ENCODE assay signal across 9 mouse cellular contexts in genomic region chr19:59076131-59076530, GRCm38 (mm10). TPM values are rescaled to one million over a fixed set of nuclear protein-coding genes. Genes with fewer than 3 reads are reported as not detected.
DNase-seq lines count a peak whose midpoint lies in the region; ATAC-seq lines count a peak whose summit lies in the region.
"Had no signal": no experiment of that assay in that cellular context is flagged by ENCODE, and none has a peak within 500 bp of the region (broad histone marks: within the 10 kb centered on the region; RNA-seq: fewer than 3 reads in every experiment).

No protein-coding gene starts in this region.

- no peaks in the 10 kb centered on the region for H3K9me3 ChIP-seq in forebrain, embryonic 14.5 days (replicated peaks; ENCODE audit: control insufficient read depth, low read length)
- H3K9me3 ChIP-seq in midbrain, embryonic 12.5 days, result no peaks in the 10 kb centered on the region
- H3K9me3 ChIP-seq: limb, embryonic 15.5 days had no signal

- H3K4me1 ChIP-seq in forebrain, embryonic 14.5 days (ENCODE audit: control insufficient read depth, insufficient read depth, low read length), result peaks cover 18% of the 10 kb centered on the region
- H3K4me1 ChIP-seq in midbrain, embryonic 12.5 days, result peaks cover 11% of the 10 kb centered on the region

- no peaks in the 10 kb centered on the region for H3K36me3 ChIP-seq in forebrain, embryonic 14.5 days (ENCODE audit: control insufficient read depth, insufficient read depth, low read length)
- no peaks in the 10 kb centered on the region for H3K36me3 ChIP-seq in midbrain, embryonic 12.5 days
- H3K36me3 ChIP-seq: limb, embryonic 15.5 days had no signal

- peak; percentile 88 for DNase-seq in heart, adult 11 months
- DNase-seq in heart, postnatal 4 days, result no peak
- DNase-seq in MN1 (ENCODE audit: low spot score), result peak; percentile 76
- DNase-seq in forebrain, embryonic 14.5 days (ENCODE audit: low spot score), result no peak
- DNase-seq in embryo, embryonic 9.5 days (ENCODE audit: extremely low spot score), result no peak
- no peak for DNase-seq in thymus, postnatal 4 days

- peak overlapping the region; percentile 95 for H3K4me2 ChIP-seq in forebrain, embryonic 14.5 days (ENCODE audit: low read length)
- H3K4me2 ChIP-seq in midbrain, embryonic 12.5 days (replicated peaks), result peak overlapping the region; percentile 99

- peak overlapping the region; percentile 73 for H3K4me3 ChIP-seq in forebrain, embryonic 14.5 days (ENCODE audit: low read depth, low read length)
- H3K4me3 ChIP-seq in midbrain, embryonic 12.5 days, result peak overlapping the region; percentile 72

- H3K27me3 ChIP-seq in forebrain, embryonic 14.5 days (replicated peaks; ENCODE audit: control insufficient read depth, insufficient read depth, low read length), result peaks cover 3% of the 10 kb centered on the region
- peaks cover 48% of the 10 kb centered on the region for H3K27me3 ChIP-seq in midbrain, embryonic 12.5 days

- WGBS in forebrain, embryonic 14.5 days, result 19% methylated on average over 5 of the region's 5 CpGs
- WGBS in midbrain, embryonic 12.5 days, result 23% methylated on average over 5 of the region's 5 CpGs

- H3K27ac ChIP-seq in forebrain, embryonic 14.5 days (ENCODE audit: low read depth, low read length), result no peak overlapping the region
- no peak overlapping the region for H3K27ac ChIP-seq in midbrain, embryonic 12.5 days (replicated peaks)
- H3K27ac ChIP-seq: limb, embryonic 15.5 days had no signal

- peak overlapping the region; percentile 83; the same call in 1 of the 2 replicates for H3K9ac ChIP-seq in forebrain, embryonic 14.5 days (ENCODE audit: low read length)
- no peak overlapping the region for H3K9ac ChIP-seq in midbrain, embryonic 12.5 days (replicated peaks)
- H3K9ac ChIP-seq: limb, embryonic 15.5 days had no signal

- ATAC-seq in forebrain, embryonic 14.5 days, result no peak
- ATAC-seq in midbrain, embryonic 12.5 days (ENCODE audit: low FRiP score, low read depth), result no peak
- ATAC-seq in granulocyte monocyte progenitor cell, adult 5-6 weeks (replicated peaks; ENCODE audit: poor library complexity, severe bottlenecking), result no peak

RNA-seq across cellular contexts. Expression of gene Shtn1, which starts 0.2 kb away (rescaled TPM):
- total RNA-seq in heart, postnatal 4 days (2021), result 1 to 10 TPM; 1.5 to 1.8 TPM
- polyA plus RNA-seq in forebrain, embryonic 14.5 days (2014; fragmentation: Nextera tagmentation; extraction: Ambion mirVana), result 48.3 and 61.8 TPM in 2 replicates
- polyA plus RNA-seq in midbrain, embryonic 12.5 days (2016; fragmentation: Nextera tagmentation; extraction: Ambion mirVana), result 3.7 and 4.5 TPM in 2 replicates
- total RNA-seq in granulocyte monocyte progenitor cell, adult 5-6 weeks (2014; fragmentation: Nextera tagmentation), result 1.2 TPM in 1 of 2 replicates, not detected in the other
- total RNA-seq in granulocyte monocyte progenitor cell, adult 5-6 weeks (2017), result 0.05 and 0.22 TPM in 2 replicates

Comparison
In these comparisons a context has a peak if more than half of its experiments do, and no peak if none do; other contexts are left out.
1. DNase-seq: peak in heart, adult 11 months (single experiment) and MN1 (single experiment); none in heart, postnatal 4 days (single experiment), forebrain, embryonic 14.5 days (single experiment), embryo, embryonic 9.5 days (single experiment) and thymus, postnatal 4 days (single experiment).